Mouse (Mus musculus) myocyte (in vitro differentiated cells): ENCODE measurements at regions not wholly inside any gene's neighbourhood (a gene's known extent, or its start where the extent isn't known, plus 50 kb on each side); places are given as distances from the start of the nearest gene placed in this dataset.

ENCODE experiments used
- H3K27me3 ChIP-seq: one replicate; pipeline ENCODE4 v1.6.1; 2011; ENCODE audit not compliant: control insufficient read depth, insufficient read depth, insufficient read length
- H3K36me3 ChIP-seq: one replicate; pipeline ENCODE4 v1.6.1; 2011; ENCODE audit not compliant: control insufficient read depth, insufficient read depth
- H3K4me2 ChIP-seq: one replicate; pipeline ENCODE4 v1.6.1; 2011; ENCODE audit warnings: low read depth, control low read depth
- H3K4me3 ChIP-seq: one replicate; pipeline ENCODE4 v1.5.1; 2011; ENCODE audit warnings: mild to moderate bottlenecking, control low read depth, moderate library complexity
- H3K79me2 ChIP-seq: one replicate; pipeline ENCODE4 v1.6.1; 2011; ENCODE audit not compliant: control insufficient read depth, insufficient read depth
- H3ac ChIP-seq: one replicate; pipeline ENCODE4 v1.6.1; 2011; ENCODE audit not compliant: control insufficient read depth, insufficient read length
- CEBPB ChIP-seq: IDR thresholded peaks from 2 replicates; pipeline ENCODE4 v1.6.1; 2011; ENCODE audit warnings: mild to moderate bottlenecking, moderate library complexity; ENCODE audit not compliant: poor library complexity, insufficient read depth, severe bottlenecking
- E2F4 ChIP-seq: IDR thresholded peaks from one replicate; pipeline ENCODE4 v1.6.1; 2011; ENCODE audit warnings: mild to moderate bottlenecking, control low read depth, moderate library complexity; ENCODE audit not compliant: insufficient read depth
- MAX ChIP-seq: IDR thresholded peaks from one replicate; pipeline ENCODE4 v1.6.1; 2011; ENCODE audit warnings: low read depth, mild to moderate bottlenecking, control low read depth
- MYOD1 ChIP-seq, 3 experiments: IDR thresholded peaks; one replicate each; pipeline ENCODE4 v1.6.1; 2011; ENCODE audit warnings: control low read depth in 2 of 3, low read depth in 2 of 3, mild to moderate bottlenecking in 2 of 3, moderate library complexity in 1 of 3; ENCODE audit not compliant: insufficient read length in 2 of 3, control insufficient read depth in 1 of 3
- MYOG ChIP-seq, 3 experiments: IDR thresholded peaks; one replicate each; pipeline ENCODE4 v1.6.1; 2011; ENCODE audit warnings: control low read depth in 2 of 3, low read depth in 2 of 3, mild to moderate bottlenecking in 2 of 3; ENCODE audit not compliant: insufficient read length in 2 of 3, control insufficient read depth in 1 of 3, insufficient read depth in 1 of 3
- POLR2A ChIP-seq: IDR thresholded peaks from one replicate; pipeline ENCODE4 v1.6.1; 2011; ENCODE audit warnings: low read depth, mild to moderate bottlenecking, control low read depth, moderate library complexity; ENCODE audit not compliant: insufficient read length
- POLR2AphosphoS2 ChIP-seq: IDR thresholded peaks from one replicate; pipeline ENCODE4 v1.6.1; 2011; ENCODE audit warnings: low read depth, control low read depth; ENCODE audit not compliant: insufficient read length
- REST ChIP-seq: IDR thresholded peaks from one replicate; pipeline ENCODE4 v1.6.1; 2011; ENCODE audit warnings: mild to moderate bottlenecking, control low read depth, moderate library complexity; ENCODE audit not compliant: insufficient read depth, insufficient read length
- SRF ChIP-seq: IDR thresholded peaks from one replicate; pipeline ENCODE4 v1.6.1; 2011; ENCODE audit warnings: low read depth; ENCODE audit not compliant: control insufficient read depth, insufficient read length
- TCF12 ChIP-seq: IDR thresholded peaks from one replicate; pipeline ENCODE4 v1.6.1; 2011; ENCODE audit warnings: mild to moderate bottlenecking, control low read depth; ENCODE audit not compliant: poor library complexity, insufficient read depth, severe bottlenecking
- TCF3 ChIP-seq: IDR thresholded peaks from one replicate; pipeline ENCODE4 v1.6.1; 2011; ENCODE audit warnings: low read depth, control low read depth; ENCODE audit not compliant: insufficient read length
- USF1 ChIP-seq: IDR thresholded peaks from one replicate; pipeline ENCODE4 v1.6.1; 2011; ENCODE audit warnings: low read depth, mild to moderate bottlenecking, control low read depth, moderate library complexity

DNA sequence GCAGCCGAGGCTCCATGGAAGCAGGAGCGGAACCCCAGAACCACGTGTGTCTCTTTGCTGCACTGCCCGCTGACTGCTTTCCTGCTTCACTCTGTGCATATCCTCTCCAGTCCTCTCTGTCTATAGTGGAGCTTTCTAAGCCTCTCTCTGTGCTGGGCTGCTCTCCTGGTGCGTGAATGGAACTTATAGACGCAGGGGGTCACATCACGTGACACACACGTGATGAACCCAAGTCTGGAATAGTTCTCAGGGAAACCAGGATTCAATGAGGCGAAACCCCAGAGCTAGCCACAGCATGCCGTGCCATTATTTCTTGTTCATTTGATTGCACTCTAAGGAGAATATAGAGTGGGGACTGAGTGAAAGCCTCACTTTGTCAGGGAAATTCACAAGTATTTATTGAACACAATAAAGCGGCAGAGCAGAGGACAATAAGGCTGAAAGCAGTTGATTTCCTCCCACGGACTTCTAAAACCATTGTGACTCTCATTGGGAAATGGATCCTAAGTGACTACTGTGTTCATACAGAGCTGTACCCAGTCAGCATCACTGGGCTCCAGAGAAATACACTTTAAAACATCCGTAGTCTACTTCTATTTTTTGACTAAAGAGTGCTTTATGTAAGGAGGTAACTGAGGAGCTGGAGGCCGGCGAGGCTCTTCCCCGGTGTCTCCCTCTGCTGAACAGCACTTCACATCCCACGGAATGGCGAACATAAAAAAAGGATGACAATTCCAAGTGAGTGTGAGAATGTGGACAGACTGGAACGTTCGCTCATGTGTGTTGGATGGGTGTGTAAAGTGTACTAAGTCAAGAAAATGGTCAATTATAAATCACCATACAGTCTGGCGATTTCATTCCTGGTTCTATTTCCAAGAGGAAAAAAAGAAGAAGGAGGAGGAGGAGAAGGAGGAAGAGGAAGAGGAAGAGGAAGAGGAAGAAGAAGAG lies 116.5 kb upstream of the Cpsf6 start:
- Histone ChIP-seq H3ac (no peak overlapping the region), H3K36me3 (no peaks in the 10 kb centered on the region), H3K27me3 (no peaks in the 10 kb centered on the region), H3K4me2 (no peak overlapping the region), H3K4me3 (no peak overlapping the region), H3K79me2 (no peaks in the 10 kb centered on the region)
- TF ChIP-seq TCF12: no peak
- no peak for TF ChIP-seq REST
- no peak for TF ChIP-seq MYOG (IDR thresholded peaks at IDR 0.05; ENCODE audit: control insufficient read depth in 1 of 3, insufficient read depth in 1 of 3, insufficient read length in 2 of 3, low read depth in 2 of 3)
- TF ChIP-seq CEBPB: no peak
- no peak for TF ChIP-seq E2F4
- no peak for TF ChIP-seq POLR2A
- no peak for TF ChIP-seq MAX
- TF ChIP-seq USF1: no peak
- TF ChIP-seq MYOD1 (IDR thresholded peaks at IDR 0.05; ENCODE audit: control insufficient read depth in 1 of 3, insufficient read length in 2 of 3, low read depth in 2 of 3): no peak
- no peak for TF ChIP-seq POLR2AphosphoS2
- TF ChIP-seq TCF3: no peak
- no peak for TF ChIP-seq SRF

DNA sequence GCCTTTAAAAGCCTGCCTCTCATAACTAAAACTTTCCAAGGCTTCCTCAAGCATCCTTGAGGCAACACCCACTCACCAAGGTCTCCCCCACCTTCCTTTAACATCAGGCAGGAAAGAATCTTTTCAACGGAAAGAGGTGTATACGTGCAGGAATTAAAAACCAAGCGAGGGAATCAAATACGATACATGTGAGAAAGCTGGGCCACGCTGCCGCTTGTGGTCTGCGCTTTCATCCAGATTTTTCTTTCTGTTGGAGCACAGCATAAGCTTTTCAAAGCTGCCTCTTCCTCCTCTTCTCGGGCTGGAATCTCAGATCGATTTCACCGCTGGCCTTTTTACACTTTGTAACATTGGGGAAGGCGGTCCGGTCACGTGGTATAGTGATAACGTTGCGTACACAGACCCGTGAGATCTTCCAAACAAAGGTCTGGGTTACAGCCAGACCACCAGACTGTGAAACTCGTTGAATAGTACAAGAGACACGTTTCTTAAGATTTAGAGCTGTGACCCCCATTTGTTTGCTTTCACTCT lies 114.4 kb upstream of the Cpsf6 start:
- Histone ChIP-seq H3K79me2 (no peaks in the 10 kb centered on the region), H3K4me3 (no peak overlapping the region), H3ac (no peak overlapping the region), H3K27me3 (no peaks in the 10 kb centered on the region), H3K4me2 (peak overlapping the region; percentile 57), H3K36me3 (no peaks in the 10 kb centered on the region)
- TF ChIP-seq MYOG (IDR thresholded peaks at IDR 0.05; ENCODE audit: control insufficient read depth in 1 of 3, insufficient read depth in 1 of 3, insufficient read length in 2 of 3, low read depth in 2 of 3): no peak
- TF ChIP-seq SRF: no peak
- TF ChIP-seq POLR2A: no peak
- no peak for TF ChIP-seq TCF12
- TF ChIP-seq REST: no peak
- TF ChIP-seq TCF3: no peak
- TF ChIP-seq E2F4: no peak
- TF ChIP-seq MAX: no peak
- no peak for TF ChIP-seq POLR2AphosphoS2

GRCm38 (mm10) chr10:117493824-117494121 lies 114.0 kb upstream of the Cpsf6 start:
- TF ChIP-seq POLR2AphosphoS2 (no peak), SRF (no peak), CEBPB (no peak), MAX (no peak), E2F4 (no peak), TCF3 (no peak), POLR2A (no peak), REST (no peak), MYOD1 (IDR thresholded peaks at IDR 0.05; ENCODE audit: control insufficient read depth in 1 of 3, insufficient read length in 2 of 3, low read depth in 2 of 3) (no peak), MYOG (IDR thresholded peaks at IDR 0.05; ENCODE audit: control insufficient read depth in 1 of 3, insufficient read depth in 1 of 3, insufficient read length in 2 of 3, low read depth in 2 of 3) (no peak), TCF12 (no peak), USF1 (no peak)

DNA sequence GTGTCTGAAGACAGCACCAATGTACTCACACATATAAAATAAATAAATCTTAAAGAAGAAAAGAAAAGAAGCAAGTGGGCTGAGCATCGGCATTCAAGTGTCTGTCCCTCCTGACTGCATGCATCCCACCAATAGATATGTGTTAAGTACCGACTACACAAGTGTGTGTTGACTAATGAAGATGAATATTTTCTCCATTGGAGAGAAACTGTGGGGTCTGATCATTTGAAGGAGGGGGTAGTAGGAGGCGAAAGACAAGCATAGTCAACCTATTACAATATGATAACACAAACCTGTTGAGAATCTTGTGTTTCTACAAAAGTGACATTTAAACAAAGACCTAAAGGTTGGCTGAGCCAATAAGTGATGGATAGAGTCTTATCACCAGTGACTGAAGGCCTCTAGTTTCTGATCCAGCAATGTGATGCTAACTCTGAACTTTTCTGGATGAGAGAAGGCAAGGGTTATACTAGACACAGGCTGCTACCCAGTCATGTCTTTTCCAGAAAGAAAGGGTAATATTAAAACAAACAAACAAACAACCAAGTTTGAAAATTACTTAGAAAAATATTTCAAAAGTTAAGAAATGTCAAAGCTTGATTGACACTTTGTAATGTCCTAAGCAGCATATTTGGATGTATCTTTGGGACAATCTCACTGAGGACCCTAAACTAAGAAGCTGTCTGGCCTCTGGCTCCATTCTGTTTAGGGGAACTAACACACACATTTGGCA lies 113.4 kb upstream of the Cpsf6 start:
- TF ChIP-seq MAX: no peak
- no peak for TF ChIP-seq POLR2AphosphoS2
- no peak for TF ChIP-seq E2F4
- no peak for TF ChIP-seq TCF12
- no peak for TF ChIP-seq USF1
- TF ChIP-seq POLR2A: no peak
- no peak for TF ChIP-seq MYOG (IDR thresholded peaks at IDR 0.05; ENCODE audit: control insufficient read depth in 1 of 3, insufficient read depth in 1 of 3, insufficient read length in 2 of 3, low read depth in 2 of 3)
- no peak for TF ChIP-seq TCF3
- TF ChIP-seq CEBPB: no peak
- TF ChIP-seq MYOD1 (IDR thresholded peaks at IDR 0.05; ENCODE audit: control insufficient read depth in 1 of 3, insufficient read length in 2 of 3, low read depth in 2 of 3): no peak
- no peak for TF ChIP-seq REST
- TF ChIP-seq SRF: no peak
- Histone ChIP-seq H3K4me3 (no peak overlapping the region), H3K79me2 (no peaks in the 10 kb centered on the region), H3K4me2 (no peak overlapping the region), H3ac (no peak overlapping the region), H3K27me3 (no peaks in the 10 kb centered on the region), H3K36me3 (no peaks in the 10 kb centered on the region)

More at GRCm38 (mm10) chr10:117493824-117494121, 114.0 kb upstream of the Cpsf6 start:
- Histone ChIP-seq H3K4me2 (no peak overlapping the region), H3K4me3 (no peak overlapping the region), H3ac (no peak overlapping the region), H3K27me3 (no peaks in the 10 kb centered on the region), H3K36me3 (no peaks in the 10 kb centered on the region), H3K79me2 (no peaks in the 10 kb centered on the region)
